Mouse (Mus musculus) lung, adult 18-20 months (tissue): Measurements from ENCODE around the gene Prlr.

Experiments used
- DNase-seq, 2 experiments: peaks; one replicate each; pipeline ENCODE4 v3.0.0; 2022; ENCODE audit warnings: mixed read lengths in 2 of 2

The Prlr gene

DNA sequence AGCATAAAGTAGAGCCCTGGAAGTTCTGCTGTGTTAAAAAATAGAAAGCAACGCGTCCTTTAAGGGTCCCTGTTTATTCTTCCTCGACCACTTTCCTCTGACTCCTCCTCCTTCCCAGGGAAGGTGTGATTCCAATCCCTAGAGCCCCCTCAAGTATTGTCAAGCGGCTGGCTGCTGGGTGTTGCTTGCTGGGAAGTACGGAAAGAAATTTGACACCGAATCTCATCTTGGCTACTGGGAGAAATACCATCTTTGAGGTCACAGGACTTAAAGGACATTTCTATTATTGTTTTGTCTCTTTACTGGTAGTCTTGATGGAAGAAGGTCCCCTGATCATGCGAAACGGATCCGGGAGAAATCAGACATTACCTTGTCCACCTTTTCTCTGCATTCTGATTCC is at the start of gene Prlr:
Prlr (plus strand) TSS at position 156 of the 400 bp plus-strand sequence.
- no peak for DNase-seq

DNA sequence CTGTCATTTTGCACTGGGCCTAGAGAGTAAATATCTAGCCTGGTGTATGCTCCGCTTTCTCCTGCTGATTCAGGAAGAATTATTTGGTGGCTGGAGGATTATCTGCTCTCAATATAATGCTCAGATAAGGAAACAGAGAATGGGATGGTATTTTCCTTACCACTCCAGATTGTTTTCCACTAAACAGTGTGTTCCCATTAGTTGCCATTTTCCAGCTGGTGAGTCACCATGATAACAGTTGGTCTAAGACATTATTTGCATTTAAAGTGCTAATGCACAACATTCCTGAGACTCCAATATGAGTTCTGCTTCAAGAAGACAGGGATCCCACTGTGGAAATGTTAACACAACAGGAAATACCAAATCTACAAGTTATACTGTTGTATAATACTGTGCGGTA is 43.3 kb upstream of the Prlr start:
- DNase-seq: no peak

DNA sequence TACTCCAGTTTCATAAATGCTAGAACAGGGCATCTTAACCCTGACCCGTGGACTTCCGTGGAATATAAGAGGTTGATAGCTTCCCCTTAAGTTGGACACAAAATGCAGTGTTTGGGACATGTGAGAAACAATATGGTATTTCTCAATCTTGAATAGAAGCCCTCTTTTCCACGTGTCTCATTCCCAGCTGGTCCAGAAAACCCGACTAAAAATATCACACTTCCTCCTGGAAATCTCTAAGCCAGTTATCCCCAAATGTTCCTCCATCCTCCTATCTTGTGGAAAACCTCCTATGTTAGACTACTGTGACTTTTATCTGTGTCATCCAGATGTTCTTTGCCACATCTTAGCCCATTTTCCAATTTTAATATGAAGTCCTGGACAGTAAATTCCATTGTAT is 42.1 kb upstream of the Prlr start:
- no peak for DNase-seq

DNA sequence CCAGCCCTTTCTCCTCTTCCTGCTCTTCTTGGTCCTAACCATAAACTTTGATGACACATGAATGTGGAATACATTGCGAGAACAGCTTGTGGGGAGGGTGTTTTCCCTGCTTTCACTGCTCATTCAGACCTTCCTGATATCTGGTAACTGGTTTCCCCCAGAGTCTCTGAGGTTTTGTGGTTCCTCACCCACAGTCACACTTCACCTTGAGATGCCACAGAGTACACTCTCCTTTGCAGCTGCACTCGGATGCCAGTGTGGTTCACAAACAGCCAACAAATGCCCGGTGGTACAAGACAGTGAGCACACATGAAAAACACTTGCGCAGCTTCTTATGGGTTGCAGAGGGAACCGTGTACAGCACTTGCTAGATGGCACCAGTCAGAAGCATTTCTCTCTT is 32.5 kb upstream of the Prlr start:
- DNase-seq: no peak

DNA sequence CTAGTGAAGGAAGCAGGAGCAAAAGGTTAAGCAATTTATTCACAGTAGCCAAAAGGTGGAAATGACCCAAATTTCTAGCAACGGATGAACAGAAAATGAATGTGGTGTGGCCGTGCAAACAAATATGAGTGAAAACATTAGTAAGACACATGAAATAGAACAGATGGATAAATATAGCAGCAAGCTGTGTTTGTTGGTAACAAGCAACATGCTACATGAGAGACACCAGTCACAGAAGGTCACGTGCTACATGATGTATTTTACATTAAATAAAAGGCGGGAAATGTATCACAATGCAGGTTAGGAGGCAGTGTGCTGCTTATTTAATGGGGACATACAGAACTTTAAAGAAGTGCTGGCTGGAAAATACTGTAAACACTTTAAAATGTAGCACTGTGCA is 28.8 kb upstream of the Prlr start:
- DNase-seq: no peak

DNA sequence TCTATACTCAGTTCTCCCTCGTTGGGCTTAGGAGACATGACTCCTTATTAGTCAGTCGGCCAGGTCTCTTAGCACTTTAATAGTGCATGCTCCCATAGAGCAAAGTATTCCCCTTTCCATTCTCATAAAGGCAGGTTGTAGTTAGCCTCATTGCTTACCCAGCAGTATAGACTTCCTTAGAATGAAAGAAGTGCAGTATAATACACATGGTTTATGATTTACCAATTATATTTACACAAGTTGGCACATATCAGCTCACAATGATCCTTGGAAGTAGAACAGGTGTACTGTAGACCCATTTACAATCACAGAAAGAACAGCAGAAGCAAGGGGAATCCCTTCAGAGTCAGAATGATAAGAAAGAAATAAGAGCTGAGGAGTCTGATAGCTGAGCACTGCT is 16.4 kb upstream of the Prlr start:
- DNase-seq: no peak

DNA sequence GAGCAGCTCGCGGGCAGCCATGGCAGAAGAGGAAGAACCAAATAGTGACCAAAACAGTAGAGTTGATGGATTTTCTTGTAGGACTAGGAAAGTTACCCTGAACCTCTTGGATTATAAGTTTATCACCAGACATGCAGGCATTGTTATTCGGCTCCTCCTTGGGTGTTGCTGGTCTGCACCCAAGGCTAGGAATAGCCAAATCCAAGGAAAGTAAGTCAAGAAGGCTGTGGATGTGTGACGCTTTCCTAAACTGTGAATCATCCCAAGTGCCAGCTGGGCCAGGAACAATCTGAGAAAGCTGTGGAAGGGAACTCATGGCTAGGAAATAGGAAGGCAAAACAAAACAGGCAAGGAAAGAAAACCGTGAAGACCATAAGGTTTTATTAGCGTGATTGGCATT is 2.0 kb upstream of the Prlr start:
- DNase-seq: no peak

DNA sequence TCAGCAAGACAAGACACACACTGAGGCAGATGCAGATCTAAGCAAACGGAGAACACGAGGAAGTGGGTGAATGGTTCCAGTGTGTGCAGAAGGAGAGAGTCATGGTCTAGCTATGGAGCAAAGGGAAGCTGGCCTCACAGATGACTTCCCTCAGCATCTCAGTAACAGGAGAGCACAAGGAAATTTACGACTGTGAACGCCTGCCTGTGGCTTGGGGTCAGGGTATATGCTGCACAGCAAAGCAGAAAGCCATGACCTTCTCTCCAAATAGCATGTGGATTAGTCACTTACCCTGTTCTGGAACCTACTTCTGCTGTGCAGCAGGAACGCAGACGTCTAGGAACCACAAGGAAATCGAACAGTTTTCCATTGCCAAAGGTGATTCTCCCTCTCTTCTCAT is 1.4 kb upstream of the Prlr start:
- no peak for DNase-seq

DNA sequence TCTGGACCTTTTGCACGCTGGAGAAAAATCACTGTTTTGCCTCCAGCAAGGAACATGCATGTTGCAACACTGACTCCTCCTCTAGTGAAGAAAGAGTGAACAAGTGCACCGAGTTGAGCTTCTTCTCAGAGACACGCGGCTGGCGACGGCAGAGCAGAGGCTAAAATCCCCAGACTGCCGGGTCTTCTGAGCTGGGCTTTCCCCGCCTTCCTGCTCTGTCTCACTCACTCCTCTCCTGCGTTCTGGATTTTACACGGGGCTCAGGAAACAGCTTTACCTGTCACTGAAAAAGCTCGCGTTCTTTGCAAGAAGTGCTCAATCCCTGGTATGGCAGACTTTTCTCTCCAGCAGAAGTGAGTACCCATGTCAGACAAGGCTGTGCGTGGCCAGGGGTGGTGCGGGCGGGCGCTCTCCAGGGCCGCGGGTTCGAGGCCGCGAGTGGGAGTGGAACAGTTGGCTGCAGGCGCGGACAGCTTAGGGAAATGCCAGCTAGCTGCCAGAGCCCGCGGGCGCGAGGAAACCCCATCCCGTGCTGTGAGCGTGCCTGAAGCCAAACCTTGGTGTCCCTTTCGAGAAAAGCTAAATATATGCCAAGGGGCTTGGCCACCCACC is 587 bp downstream of the Prlr start:
- DNase-seq: peak; percentile 4 to 13

DNA sequence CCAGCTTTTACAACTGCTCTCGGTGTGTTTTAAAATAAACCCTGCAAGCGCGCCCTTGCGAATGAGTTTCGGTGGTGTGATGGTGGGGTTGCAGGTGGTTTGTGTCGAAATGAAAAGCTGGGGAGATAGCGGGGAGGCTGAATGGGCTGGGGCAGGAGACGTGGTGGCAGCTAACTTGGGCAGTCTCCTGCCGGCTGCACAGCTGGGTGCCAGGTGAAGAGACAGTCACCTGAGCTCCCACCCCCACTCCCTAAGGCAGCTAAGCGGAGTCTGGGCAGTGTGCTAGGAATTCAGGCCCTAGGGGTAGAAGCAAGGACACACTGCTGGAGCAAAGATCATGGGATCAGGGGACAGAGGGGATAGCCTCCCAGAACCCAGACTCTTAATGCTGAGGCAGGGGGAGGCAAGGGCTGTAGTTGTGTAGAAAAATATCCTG is 1.1 kb downstream of the Prlr start:
- DNase-seq: no peak

DNA sequence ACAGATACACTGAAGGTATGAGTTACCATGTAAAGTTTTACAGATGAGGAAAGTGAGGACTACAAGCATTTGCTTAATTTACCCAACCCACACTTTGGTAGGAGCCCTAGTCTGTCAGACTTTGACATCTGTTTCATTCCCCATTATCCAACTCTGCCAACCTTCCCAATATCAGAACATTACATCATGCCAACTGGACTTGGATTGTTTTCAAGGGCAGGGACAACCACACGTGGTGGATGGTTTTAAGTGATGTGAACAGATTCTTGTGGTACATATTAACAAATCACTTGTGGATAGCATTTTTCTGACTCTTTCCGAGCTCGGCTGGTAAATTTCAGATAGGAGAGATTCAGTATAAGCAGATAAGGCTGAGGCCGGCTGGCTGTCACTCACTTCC is 3.7 kb downstream of the Prlr start:
- no peak for DNase-seq

DNA sequence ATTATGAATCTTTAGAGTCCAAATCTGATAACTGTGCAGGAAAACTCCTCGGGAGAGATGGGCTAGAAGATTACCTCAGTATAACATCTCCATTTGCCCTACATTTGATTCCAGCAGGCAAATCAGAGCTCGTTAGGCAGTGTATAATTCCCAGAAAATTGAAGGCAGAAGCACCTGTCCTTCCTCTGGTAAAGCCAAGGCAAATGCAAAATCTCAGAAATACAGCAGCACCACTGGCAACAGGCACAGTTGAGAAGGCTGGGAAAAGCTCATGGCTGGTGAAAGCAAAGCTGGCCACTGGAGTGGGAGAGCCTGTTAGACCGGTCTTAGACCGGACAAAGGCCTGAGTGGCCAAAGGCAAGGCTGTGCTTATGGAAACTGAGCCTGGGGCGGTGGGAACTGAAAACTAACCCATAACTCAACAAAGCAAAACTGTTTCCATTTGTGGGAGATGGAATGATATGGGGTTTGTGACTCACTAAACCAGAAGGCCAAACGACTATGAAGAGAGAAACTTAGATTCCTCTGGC is 15.1 kb downstream of the Prlr start:
- no peak for DNase-seq

DNA sequence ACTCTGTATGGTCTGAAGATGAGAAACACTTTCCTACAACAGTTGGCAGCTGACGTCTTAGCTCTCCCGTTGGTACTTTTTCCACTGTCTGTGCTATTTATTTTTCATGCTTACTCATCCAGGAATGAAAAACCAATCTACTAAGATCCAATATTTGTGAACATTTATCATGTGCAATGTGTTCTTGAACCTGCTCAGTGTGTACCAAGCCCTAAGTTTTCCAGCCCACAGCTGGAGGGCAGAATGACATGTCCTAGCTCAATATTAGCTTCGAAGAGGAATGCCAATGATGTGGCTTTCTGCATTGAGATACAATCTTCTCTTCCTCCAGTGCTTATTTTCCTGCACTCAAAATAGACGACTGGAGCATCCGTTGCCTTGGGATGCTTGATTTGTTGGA is 24.0 kb downstream of the Prlr start:
- no peak for DNase-seq

DNA sequence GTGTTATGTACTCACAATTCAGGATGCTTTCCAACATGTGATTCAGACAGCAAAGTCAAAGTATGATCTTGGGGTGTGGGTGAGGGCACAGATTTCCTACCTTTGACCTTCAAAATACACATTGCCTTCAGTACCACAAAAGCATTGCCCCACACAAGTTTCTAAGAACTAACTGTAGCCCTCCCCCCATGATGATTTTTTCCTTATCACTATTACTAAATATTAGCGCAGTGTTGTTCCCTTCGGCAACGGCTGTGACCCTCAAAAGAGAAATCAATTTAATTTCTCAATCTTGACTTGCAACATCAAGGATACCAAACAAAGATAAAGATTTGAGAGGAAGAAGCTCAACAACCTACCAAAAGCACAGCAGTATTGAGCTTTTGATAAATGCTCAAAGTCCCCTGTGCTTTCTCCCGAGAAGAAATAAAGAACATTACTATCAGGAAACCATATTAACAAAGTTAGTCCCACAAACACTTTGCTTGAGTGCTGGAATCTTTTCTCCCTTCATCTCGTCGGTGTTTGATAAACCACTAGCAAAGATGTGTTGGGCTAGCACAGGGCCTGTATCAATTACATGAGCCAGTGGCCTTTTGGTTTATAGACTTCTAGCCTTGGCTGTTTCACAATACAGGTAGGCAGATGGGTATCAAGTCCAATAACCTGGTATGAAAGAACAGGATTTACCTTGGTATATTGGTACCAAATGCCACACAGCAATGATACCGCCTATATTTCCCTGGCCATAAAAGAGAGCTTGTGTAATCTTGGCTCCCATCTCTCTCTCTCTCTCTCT is 25.7 kb downstream of the Prlr start:
- DNase-seq: no peak

DNA sequence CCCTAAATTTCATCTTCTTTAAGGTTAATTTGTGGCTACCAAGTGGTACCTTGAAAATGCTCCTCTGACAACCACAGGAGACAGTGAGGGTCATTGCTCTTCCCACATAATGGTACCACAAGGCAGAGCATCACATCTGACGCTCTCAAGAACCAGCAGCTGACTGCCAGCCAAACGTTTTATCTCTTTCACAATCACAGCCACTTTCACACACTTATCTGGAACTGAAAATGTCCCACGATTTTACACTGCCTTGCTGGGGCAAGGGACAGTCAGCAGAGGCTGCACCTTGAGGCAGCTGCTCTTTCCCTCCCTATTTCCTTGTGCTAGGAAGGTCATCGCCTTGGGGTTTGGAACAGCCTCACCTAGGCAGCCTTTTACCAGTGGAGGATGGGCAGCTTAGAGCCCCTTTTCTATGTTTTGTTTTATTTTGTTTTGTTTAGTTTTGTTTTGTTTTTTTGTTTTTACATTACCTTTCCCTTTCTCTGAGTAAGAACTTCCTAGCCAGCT is 33.3 kb downstream of the Prlr start:
- no peak for DNase-seq

DNA sequence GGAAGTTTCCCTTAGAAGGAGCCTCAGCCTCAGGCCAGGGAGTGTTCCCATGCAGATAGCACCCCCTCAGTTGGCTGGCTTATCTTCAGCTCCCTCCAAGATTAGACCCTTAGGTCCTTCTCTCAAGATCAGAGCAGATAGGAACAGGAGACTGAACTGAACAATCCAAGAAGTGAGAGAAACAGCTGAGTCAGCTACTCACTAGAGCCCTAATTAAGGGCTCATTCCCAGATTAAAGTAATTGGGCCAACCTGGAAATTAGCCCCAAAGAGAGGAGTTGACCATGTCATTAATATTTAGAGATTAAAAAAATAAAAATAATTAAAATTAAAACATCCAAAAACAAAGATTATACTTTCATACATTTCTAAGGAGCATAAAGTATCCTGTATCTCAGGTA is 35.0 kb downstream of the Prlr start:
- DNase-seq: no peak

DNA sequence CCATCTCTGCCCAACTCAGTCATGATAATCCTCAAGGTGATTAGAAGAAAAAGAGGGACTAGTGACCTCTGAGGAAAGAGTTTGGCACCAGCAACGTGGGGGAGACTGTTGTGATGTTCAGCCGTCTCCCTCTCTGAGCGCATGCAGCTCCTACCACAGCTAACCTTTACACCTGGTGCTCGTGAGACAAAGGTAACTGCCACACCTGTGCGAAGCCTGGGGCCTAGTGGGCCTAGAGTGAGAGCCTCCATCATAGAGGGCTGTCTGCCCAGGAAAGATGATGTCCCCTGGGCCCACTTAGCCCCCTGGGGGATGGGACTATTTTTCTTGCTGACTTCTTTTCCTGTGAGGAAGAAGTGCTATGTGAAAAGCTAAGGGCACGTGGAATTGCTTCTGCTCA is 36.2 kb downstream of the Prlr start:
- DNase-seq: no peak

DNA sequence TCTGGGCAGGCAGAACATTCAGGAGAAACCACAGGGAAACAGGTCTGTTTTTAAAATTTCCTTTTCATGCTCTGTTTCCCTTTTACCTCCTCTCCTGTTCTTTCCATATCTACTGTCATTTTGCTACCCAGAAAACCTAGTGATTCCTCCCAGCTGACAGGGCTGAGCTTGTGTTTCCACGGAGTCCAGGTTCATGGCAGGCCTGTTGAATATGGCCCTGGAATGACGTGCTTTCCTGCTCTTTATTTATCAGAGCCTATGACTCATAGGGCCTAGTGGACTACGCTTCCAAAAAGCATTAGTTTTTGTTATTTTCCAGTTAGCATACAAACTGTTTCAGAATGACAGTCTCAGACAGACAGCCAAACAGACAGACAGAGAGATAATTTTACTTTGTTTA is 36.7 kb downstream of the Prlr start:
- DNase-seq: no peak

DNA sequence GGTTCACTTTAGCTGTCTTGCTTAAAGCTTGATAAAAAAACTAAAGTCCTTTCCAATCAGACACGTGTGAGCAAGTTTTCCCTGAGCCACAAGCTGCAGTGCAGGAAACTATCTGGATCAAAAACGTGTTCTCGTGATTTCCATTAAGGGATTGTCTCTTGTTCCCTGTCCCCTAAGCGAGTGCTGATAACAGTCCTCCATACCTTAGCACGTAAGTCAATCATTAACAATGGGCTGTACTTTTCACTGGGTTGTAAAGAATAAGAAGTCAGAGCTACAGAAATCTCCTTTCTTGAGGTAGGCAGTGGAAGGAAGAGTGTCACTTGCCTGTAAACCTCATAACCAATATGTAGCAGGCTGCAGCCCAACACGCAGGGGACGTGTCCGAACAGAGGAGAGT is 38.7 kb downstream of the Prlr start:
- DNase-seq: no peak

DNA sequence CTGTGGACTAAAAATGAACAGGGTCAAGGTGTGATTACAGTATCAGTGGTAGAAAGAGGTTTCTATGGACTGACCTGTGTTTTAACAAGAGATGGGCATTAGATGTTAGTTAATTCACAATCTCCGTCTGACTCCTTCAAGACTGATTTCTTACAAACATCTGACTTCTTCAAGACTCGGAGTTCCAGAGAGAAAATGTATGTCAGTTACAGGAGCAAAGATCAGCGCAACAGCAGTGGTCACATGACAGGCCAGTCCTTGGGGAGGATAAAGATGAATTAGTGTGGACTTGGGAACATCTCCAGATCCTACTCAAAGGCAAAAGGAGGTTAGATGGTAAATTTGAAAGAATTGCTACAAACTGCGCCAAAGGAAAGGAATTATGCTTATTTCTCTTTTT is 39.2 kb downstream of the Prlr start:
- DNase-seq: no peak

DNA sequence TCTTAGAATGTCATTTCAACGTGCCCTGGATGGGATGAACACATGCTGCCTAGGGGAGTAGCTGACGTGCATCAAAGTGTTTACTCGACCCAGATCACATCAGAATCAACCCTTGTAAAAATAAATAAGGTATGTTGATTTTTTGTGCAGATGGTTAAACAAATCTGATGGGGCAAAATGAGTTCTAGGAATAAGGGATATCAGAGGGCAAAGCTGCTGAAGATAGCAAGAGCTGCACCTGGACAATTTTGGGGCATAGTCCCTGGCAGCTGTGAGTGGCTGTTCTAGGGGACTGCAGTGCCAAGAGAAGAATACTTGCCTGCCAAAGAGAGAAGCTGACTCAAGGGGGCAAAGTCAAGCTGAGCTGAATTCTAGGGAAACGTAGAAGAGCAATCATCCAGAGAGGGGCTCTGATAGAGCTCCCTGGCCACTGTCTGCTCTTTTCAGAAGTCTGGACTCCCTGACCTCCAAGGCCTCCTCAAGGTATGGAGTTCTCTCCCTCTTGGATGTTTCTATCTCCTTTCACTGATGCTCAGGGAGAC is 46.6 kb downstream of the Prlr start:
- no peak for DNase-seq

DNA sequence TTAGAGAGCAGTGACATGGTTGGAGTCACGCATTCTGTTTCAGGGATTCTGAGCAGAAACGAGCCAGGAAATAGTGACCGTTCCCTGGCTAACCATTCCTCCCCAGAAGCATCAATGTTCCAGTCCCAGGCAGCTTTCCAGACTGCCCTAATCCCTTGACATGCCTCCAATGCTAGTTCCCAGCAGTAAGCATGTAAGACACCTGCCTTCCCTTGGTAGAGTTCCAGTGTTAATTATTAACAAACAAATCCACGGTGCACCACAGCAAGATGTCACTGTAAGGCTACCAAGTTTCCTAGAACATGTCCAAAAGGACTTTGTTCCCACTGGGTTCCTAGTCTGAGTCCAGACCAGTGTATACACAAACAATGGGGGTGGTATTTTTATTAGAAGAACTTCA is 48.7 kb downstream of the Prlr start:
- no peak for DNase-seq

DNA sequence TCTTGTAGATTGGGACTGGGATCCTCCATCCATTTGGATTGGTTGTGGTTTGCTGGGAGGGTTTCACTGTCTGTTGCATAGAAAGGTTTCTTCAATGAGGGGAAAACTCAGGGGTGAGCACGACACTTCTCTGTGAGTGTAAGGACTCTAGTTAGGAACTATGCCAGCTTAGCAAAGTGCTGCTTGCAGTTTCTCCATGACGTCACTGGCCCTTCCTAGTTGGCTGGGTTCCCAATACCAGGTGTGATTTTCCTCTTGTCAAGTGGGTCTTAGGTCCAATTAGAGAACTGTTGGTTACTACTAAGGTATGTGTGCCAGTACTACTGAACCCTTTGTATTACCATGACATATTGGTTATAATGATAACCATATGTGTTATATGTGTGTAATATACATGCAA is 51.6 kb downstream of the Prlr start:
- DNase-seq: no peak

DNA sequence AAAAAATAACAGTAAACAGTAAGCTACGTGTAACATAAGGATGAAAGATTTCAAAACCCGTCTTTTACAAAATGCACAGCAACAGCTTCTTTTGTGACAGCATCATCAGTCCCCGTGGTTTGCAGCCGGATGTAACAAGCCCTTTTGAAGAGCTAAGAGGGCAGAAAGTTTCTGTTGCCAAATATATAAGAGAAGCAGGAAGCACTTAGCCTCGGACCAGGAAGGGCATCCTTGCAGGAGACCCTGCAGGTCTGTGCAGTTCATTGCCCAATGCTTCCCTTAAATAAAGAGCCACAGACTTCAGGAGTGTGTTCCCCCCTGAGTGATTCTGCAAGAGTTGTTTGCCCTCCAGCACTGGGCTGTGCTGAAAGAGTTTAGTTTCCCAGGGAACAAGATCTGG is 58.9 kb downstream of the Prlr start:
- no peak for DNase-seq
